Mouse (Mus musculus) bone marrow macrophage, adult 2 months (primary cell): ENCODE results near the gene Sf3a3. TPM values are rescaled to one million over a fixed set of nuclear protein-coding genes. Genes with fewer than 3 reads are reported as not detected.

Experiments used
- H3K27ac ChIP-seq: 2 replicates; pipeline ENCODE4 v1.5.1; 2012; ENCODE audit warnings: low read depth, low read length; ENCODE audit not compliant: insufficient read depth
- H3K4me1 ChIP-seq: 2 replicates; pipeline ENCODE4 v1.6.1; 2012; ENCODE audit warnings: low read length; ENCODE audit not compliant: control insufficient read depth, insufficient read depth
- H3K4me3 ChIP-seq: 2 replicates; pipeline ENCODE4 v1.5.1; 2012; ENCODE audit warnings: mild to moderate bottlenecking, low read length, moderate library complexity; ENCODE audit not compliant: insufficient read depth
- CTCF ChIP-seq: IDR thresholded peaks from 2 replicates; pipeline ENCODE4 v1.5.1; 2012; ENCODE audit warnings: low read depth, mild to moderate bottlenecking, low read length, moderate library complexity
- POLR2A ChIP-seq: IDR thresholded peaks from 2 replicates; pipeline ENCODE4 v1.6.1; 2012; ENCODE audit warnings: mild to moderate bottlenecking, low read depth, low read length, borderline replicate concordance
- polyA plus RNA-seq: library from polyadenylated mRNA; stranded (reverse); fragments of >200 nt; gene quantifications from 2 replicates; pipeline ENCODE4 v1.2.4, GENCODE M21; 2012; ENCODE audit not compliant: missing spikeins, insufficient read depth, insufficient read length

Sf3a3 gene
- polyA plus RNA-seq, 1 experiment = 44.4 TPM

GRCm38 (mm10) chr4:124774429-124774828, 59.9 kb downstream of the Sf3a3 start:
- Histone ChIP-seq H3K4me3 (no peak overlapping the region), H3K27ac (no peak overlapping the region), H3K4me1 (peaks cover 19% of the 10 kb centered on the region)
- TF ChIP-seq CTCF (no peak), POLR2A (no peak)

- Histone ChIP-seq H3K4me3 (no peak overlapping the region), H3K4me1 (no peaks in the 10 kb centered on the region), H3K27ac (no peak overlapping the region)
- TF ChIP-seq POLR2A (no peak), CTCF (no peak)
Observed at GRCm38 (mm10) chr4:124781361-124781760, 66.8 kb downstream of the Sf3a3 start.

Other genes starting within 250 kb of the Sf3a3 start
- gene 3100002H09Rik, start 104.0 kb upstream of the Sf3a3 start, polyA plus RNA-seq = not detected in 2 replicates
- gene Pou3f1, start 58.0 kb upstream of the Sf3a3 start, polyA plus RNA-seq = not detected in 2 replicates
- gene Utp11, start 21.2 kb upstream of the Sf3a3 start, polyA plus RNA-seq = 45.8 and 49.4 TPM in 2 replicates
- gene Fhl3, start 14.1 kb upstream of the Sf3a3 start, polyA plus RNA-seq = 149 and 167 TPM in 2 replicates
- 29.4 and 33.8 TPM in 2 replicates for gene Inpp5b, start 27.1 kb downstream of the Sf3a3 start, polyA plus RNA-seq
- gene Mtf1, start 87.3 kb downstream of the Sf3a3 start, polyA plus RNA-seq = 12.0 and 13.1 TPM in 2 replicates
- 18.6 and 20.2 TPM in 2 replicates for gene Yrdc, start 135.9 kb downstream of the Sf3a3 start, polyA plus RNA-seq
- 7.6 and 9.5 TPM in 2 replicates for gene 1110065P20Rik, start 136.4 kb downstream of the Sf3a3 start, polyA plus RNA-seq
- not detected in 2 replicates for gene Maneal, start 147.4 kb downstream of the Sf3a3 start, polyA plus RNA-seq
- not detected in 2 replicates for gene Epha10, start 166.1 kb downstream of the Sf3a3 start, polyA plus RNA-seq
- gene 9930104L06Rik, start 222.3 kb downstream of the Sf3a3 start, polyA plus RNA-seq = 11.2 and 13.9 TPM in 2 replicates
- gene Cdca8, start 224.5 kb downstream of the Sf3a3 start, polyA plus RNA-seq = 47.0 and 53.4 TPM in 2 replicates